Mouse (Mus musculus) embryo, embryonic 11 days (tissue): ENCODE measurements around the gene Fgfr2.
"Not testable (repeated sequence)": the region's sequence is repeated elsewhere in the genome, so short reads cannot be mapped to it uniquely, and the experiment has no call there.

Experiments used
- DNase-seq: peaks from one replicate; pipeline ENCODE4 v3.0.0-alpha.2; 2015

The Fgfr2 gene

DNA sequence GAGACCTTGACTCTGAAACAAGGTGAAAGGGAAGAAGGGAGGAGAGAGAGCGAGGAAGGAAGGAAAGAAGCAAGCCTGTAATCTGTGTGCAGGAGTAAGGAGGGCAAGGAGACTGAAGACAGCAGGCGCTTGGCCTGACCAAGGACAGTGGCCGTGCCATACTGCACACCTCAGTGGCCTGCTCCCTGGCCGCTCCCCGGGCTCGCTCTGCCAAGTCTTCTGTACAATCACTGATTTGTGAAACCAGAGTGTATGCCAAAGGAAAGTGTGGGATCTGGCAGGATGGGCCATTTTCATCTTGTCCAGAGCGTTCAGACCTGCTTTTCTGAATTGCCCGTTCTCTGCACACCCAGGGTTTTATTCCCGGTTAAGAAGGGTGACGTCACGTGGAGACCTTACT is 441.9 kb downstream of the Fgfr2 start:
- DNase-seq: no peak

DNA sequence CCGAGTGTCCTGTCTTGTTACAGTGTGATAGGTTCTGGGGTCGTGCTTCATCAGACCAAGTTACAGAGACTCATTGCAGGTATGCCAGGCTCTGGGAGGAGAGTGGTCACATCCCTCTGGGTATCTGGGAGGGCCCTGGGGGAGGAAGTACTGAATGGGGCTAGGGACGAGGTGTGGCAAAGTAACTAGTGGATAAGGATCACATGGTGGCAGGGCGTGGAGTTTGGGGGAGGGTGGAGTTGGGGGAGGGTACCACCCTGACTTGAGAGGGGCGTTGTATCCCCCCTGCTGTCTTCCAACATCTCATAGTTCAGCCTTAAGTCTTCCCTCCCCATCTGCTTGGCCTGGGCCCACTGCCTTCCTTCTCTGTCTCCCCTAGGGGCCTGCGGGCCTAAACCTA is 443.6 kb downstream of the Fgfr2 start:
- no peak for DNase-seq

DNA sequence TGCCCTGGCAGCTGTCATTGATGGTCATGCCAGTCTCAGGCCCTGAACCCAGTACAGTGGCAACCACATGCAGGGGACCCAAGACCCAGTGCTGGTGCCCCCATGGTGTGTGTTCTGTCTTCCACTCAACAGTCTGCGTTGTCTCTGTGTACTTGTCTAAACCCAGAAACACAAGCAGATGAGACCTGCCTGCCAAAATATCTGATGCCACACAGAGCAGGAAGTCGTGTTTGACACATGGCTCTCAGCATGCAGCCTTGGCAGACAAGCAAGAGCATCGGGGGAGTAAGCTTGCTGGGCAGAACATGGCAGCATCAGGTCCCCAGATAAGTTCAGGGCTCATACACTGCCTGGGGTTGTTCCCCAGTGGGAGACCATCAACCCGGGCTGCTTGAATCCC is 444.0 kb downstream of the Fgfr2 start:
- no peak for DNase-seq

DNA sequence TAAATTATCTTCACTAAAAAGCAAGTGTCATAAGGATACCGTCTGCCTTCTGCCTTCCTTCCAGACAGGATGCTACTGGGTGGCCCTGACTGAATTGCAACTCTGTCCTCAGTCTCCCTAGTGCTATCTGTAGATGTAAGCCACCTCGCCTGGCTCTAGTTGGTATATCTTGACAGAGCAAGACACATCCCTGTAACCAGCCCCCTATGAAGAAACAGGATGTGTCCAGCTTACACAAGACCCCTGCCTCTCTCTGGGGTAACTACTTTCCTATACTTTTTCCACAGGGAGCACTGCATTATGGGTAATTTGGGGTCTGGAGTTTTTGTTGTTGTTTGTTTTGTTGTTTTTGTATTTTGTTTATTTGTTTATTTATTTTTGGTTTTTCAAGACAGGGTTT is 447.2 kb downstream of the Fgfr2 start:
- DNase-seq: no peak

DNA sequence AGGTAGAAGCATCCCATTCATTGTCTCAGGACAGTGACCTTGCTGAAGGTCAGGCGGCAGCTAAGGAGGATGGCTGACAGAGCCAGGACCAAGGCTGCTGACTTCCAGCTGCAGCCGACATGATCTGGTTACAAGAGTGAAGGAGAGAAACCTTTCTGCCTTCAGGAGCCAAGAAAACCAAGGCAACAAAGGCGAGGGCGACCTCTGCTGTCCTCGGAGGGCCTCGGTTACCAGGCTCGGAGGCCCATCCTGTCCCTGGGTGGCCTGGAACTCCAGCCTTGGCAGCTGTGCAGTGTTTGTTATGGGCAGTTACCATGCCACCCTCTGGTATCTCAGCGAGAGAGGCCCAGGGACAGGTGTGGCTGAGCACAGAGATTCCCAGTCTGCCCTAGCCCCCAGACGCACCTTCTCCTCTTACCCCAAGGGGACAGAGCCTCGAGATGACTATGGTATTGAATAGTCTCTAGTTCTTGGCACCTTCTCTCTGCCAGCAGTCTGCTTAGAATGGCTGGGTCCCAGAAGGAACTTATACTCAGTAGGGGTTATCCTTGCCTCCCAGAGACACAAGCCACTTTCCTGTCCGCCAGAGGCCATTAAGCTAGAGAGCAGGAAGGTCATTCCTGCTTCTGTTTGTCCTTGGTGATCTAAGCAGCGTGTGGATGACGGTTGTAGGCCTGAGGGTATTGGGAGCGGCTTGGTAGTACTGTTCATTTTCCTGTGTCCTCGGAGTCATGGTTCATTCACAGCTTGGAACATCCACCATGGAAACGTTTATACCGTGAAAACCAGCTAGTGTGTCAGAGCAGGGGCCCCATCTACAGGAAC is 449.0 kb downstream of the Fgfr2 start:
- DNase-seq: peak; percentile 56

- no peak for DNase-seq
Observed at GRCm38 (mm10) chr7:132672481-132672959, 450.6 kb downstream of the Fgfr2 start.

DNA sequence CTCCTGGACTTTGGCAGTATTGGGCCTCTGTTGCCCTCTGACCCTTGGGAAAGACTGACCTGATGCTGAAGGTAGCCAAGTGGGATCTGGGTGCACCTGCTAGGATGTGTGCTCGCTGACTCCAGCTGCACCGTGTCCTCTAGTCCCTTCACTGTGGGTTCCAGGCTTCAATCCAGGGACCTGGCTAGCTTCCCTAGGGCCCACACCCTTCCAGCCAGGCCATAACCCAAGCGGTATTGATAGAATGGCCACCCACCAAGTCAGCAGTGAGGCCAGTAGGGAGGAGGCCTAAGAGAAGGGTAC is 452.3 kb downstream of the Fgfr2 start:
- no peak for DNase-seq

DNA sequence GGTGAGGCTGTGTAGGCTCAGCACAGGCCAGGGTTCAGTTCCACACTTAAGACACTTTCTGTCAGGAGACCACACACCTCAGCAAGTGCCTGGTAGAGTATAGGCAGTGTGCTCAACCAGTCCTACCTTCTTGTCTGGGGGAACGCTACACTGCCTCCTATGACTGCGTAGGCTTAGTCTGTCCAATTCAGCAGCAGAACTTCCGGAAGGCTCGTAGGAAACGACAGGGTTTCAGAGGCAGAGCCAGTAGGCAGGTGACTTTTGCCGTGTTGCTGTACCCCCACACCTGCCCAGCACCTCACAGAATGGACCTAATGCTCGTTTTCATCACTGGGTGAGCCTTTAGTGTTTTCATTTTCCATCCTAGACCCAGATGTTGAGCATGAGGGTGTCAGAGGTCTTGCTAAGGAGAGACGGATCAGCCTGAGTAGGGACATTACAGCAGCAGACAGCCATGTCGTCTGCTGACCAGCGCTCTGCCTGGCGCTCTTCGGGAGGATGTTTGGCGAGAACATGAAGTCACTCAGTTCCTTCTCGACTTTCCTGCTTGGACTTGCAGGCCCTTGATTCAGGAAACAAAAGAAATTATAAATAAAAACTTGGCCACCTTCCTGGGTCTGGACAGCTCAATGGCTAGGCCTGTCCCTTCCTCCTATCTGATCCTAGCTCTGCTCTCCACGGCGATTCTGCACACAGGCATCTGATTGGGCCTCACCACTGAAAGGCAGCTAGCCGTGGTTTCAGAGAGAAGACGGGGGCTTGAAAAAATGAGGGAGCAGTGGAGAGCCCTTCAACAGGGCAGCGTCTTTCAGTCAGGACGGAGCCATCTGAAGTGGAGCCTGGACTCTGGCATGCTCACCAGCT is 452.9 kb downstream of the Fgfr2 start:
- no peak for DNase-seq

DNA sequence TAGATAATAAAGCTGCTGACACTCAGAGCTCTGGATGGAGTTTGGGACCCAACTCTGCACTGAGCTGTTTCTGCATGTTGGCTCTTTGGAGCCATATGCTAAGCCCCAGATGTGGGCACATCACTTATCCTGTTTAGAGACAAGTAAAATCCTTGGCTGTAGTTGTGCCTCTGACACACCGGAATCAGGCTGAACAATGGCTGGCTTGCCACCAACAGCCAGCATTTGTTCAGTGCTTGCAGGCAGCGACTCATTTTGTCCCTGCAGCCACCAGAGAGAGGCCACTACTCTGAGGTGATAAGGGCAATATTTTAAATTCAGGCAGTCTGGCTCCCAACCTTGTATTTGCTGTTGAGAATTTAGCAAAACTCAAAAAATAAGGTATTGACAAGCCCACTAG is 454.5 kb downstream of the Fgfr2 start:
- DNase-seq: no peak

DNA sequence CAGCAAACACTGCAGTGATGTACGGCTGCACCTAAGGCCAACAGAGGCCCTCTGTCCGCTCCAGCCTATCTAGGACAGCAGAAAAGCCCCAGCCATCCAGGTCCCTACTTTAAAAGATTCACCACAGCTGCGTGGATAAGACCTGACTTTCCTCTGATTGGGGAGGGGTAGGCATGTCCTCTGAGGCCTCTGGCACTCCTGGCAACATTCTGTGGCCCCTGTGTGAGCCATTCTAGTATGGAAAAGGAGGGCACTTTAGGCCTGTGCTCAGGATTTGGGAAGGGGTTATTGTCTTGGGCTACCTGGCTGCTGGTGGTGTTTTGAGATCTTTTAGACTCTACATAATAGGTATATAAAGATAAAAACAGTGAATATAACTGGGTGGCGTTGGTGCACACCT is 456.6 kb downstream of the Fgfr2 start:
- no peak for DNase-seq

DNA sequence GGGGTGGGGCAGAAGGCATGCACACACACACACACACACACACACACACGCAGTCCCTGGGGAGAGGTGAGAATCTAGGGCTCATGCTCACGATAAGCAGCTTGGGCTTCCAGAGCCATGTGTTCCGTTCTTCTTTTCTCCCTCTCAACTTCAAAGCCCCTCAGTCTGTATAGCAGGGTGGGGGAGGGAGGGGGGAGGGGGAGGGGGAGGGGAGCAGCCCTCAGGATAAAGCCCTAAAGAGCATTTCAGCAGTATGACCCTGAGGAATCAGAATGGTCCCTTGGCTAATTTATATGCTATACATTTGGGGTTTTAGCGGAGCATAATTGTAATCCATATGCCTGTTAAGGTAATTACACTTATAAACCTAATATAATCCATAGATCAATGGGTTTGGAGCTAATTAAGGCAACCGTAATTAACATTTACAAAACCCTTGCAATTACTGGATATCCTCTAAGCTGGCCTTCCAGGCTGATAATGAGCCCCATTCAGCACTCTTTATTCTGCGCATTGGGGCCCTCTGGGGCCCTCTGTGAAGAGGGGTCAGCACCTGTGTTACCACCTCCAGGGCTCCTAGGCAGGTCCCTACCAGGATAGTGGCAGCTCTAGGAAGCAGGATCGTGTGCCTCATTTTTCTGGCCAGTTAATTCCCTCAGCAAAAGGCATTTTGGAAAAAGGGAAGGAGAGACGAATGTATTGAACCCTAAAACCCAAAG is 457.3 kb downstream of the Fgfr2 start:
- DNase-seq: no peak

DNA sequence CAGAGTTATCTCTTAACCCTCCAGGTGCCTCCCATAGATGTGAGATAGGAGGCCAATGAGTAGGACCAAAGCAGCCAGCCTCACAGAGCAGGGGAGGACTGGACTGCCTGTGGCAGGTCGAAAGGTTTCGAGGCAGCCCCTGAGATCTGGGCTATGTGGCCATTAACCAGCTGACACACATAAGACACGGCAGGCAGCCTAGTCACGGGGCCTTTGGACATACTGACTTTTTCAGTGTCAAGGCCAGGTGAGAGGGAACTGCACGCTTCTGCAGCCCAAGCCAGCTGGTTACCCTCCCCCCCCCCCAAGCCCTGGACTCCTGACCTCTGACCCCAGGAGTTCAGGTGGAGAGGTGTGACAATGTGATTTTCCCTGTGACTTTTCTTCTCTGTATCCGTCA is 458.3 kb downstream of the Fgfr2 start:
- DNase-seq: no peak

DNA sequence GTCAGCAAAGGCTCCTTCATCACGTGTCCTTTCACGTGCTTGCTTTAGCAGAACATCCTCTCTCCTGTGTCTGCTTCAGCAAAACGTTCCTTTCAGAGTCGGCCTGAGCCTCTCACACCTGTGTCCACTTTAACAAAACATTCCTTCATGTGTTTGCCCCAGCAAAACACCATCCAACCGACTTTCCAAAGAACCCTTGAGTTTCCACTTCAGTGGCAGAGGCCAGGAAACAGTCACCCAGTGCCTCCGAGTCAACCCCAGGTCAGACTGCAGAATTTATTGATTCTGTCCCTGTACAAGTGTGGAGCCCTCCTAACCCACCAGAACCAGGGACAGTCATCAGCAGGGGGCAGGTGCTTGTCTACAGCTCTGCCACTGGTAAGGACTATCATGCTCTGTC is 460.3 kb downstream of the Fgfr2 start:
- not testable (repeated sequence) for DNase-seq

GRCm38 (mm10) chr7:132659633-132660032 is 463.5 kb downstream of the Fgfr2 start:
- DNase-seq: no peak

DNA sequence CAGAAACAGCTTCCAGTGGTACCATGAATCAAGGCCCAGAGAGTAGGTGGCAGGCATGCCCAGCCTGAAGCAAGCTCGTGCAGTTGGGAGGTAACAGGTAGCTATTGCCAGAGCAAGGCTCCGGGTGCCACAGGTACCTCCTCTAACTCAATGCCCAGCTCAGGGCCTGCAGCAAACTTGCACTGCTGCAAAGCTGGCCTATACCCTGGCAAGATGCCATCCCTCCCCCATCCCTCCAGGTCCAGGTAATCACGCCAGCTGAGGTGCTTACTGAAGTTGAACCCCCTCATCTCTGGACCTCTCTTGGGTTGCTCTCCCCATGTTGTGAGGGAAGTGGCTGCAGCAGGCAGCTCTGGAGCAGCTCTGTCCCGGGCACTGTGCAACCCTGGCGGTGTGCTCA is 464.5 kb downstream of the Fgfr2 start:
- DNase-seq: no peak

DNA sequence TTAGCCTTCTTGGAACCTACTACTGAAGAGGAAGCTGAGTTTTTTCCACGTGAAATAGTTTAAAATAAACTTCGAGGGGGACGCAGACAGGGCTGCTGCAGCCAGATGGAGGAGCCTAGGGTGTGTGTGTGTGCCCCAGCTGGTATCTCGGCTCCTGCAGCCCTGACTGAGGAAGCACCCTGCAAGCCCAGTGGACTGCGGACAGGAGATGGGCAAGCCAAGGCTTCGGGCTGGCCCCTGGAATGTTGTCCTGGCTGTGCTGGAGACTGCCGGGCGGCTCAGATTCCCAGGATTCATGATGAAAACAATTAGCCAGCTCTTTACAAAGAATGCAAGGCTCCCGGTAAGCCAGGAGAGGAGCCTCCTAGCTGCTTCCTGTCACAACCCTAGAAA is 465.1 kb downstream of the Fgfr2 start:
- DNase-seq: peak; percentile 58

DNA sequence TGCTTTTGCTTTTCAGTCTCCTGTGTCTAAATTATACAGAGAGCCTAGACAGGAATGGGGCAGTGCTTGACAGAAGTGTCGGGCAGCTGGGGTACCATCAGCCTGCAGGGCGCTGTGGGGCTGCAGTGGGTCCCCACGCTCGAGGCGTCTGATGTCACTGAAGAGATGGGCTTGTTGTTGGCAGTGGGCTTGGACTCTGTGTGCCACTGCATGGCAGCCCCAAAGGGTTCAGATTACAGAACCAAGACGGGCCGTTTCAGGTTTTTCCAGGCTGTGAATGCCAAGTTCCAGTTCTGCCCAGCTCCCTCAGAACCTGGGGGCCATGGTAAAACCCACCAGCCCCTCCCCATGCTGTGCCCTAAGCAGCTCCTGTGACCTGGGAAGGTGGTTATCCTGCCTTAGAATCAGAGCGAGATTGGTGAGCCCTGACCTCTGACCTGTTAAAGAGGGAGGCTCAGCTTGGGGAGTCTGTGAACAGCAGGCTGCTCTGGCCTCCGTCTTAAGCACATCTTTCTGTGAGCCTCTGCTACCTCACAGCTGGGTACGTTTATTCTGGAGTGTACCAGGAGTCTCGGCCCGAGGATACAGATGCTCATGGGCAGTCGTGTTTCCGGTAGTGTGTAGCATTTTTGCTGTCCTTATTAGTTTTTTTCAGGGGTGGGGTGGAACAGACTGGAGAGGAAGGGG is 465.6 kb downstream of the Fgfr2 start:
- DNase-seq: peak; percentile 37

- peak; percentile 91 for DNase-seq
Observed at GRCm38 (mm10) chr7:132656548-132656947, 466.6 kb downstream of the Fgfr2 start.

DNA sequence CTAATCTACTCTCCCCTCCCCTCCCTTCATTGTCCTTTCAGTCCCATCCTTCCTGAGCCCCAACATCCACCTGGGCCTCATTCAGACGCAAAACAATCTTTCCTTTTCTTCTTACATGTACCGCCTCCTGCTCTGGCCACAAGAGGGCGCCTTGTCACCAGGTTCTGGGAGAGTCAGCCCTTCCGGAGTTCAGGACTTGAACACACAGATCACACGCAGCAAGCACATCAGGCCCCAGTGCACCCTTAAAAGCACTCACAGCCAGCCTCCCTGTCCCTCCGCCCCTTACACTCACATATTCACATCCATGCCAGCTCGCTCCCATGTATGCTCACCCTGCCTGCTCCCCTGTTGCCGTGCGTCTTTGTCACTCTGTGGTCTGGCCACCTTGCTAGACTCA is 467.1 kb downstream of the Fgfr2 start:
- peak; percentile 93 for DNase-seq

- no peak for DNase-seq
Observed at GRCm38 (mm10) chr7:132654412-132654811, 468.7 kb downstream of the Fgfr2 start.

GRCm38 (mm10) chr7:132646514-132646913 is 476.6 kb downstream of the Fgfr2 start:
- DNase-seq: no peak

- no peak for DNase-seq
Observed at GRCm38 (mm10) chr7:132644605-132645279, 478.4 kb downstream of the Fgfr2 start.
